Mouse (Mus musculus) embryonic facial prominence, embryonic 12.5 days (tissue): Measurements from ENCODE around the gene Snrpd3. TPM values are rescaled to one million over a fixed set of nuclear protein-coding genes. Genes with fewer than 3 reads are reported as not detected.
"Not testable (repeated sequence)": the region's sequence is repeated elsewhere in the genome, so short reads cannot be mapped to it uniquely, and the experiment has no call there.

Experiments
- ATAC-seq: fragments of 200-750 bp; cut with Nextera tagmentation; 2 replicates; pipeline ENCODE4 v1.8.0; 2017; ENCODE audit not compliant: insufficient number of reproducible peaks, insufficient read depth, low FRiP score, low TSS enrichment
- H3K27ac ChIP-seq: fragments of 300-500 bp; sonication (generic); 2 replicates; pipeline ENCODE4 v1.5.1; 2016; ENCODE audit warnings: mild to moderate bottlenecking
- H3K27me3 ChIP-seq: fragments of 300-500 bp; sonication (generic); 2 replicates; pipeline ENCODE4 v1.6.1; 2016; ENCODE audit warnings: mild to moderate bottlenecking, moderate library complexity
- H3K36me3 ChIP-seq: fragments of 300-500 bp; sonication (generic); 2 replicates; pipeline ENCODE4 v1.6.1; 2016; ENCODE audit warnings: mild to moderate bottlenecking
- H3K4me1 ChIP-seq: fragments of 300-500 bp; sonication (generic); 2 replicates; pipeline ENCODE4 v1.6.1; 2016
- H3K4me2 ChIP-seq: fragments of 300-500 bp; sonication (generic); replicated peaks from 2 replicates; pipeline ENCODE4 v1.6.1; 2016; ENCODE audit warnings: mild to moderate bottlenecking, moderate library complexity
- H3K4me3 ChIP-seq: fragments of 300-500 bp; sonication (generic); 2 replicates; pipeline ENCODE4 v1.5.1; 2016; ENCODE audit warnings: mild to moderate bottlenecking
- H3K9ac ChIP-seq: fragments of 300-500 bp; sonication (generic); 2 replicates; pipeline ENCODE4 v1.6.1; 2016; ENCODE audit warnings: mild to moderate bottlenecking, moderate library complexity
- H3K9me3 ChIP-seq: fragments of 300-500 bp; sonication (generic); 2 replicates; pipeline ENCODE4 v1.6.1; 2016; ENCODE audit warnings: mild to moderate bottlenecking, moderate library complexity
- WGBS: fragments of 180-500 bp; shearing (Covaris S2); methylation state at CpG from one replicate; pipeline ENCODE4 v1.1.7; 2016; 5-methylcytosine and 5-hydroxymethylcytosine counted together
- polyA plus RNA-seq: library from polyadenylated mRNA; unstranded; fragments of >200 nt; fragmentation: Nextera tagmentation; extraction: Ambion mirVana; gene quantifications from 2 replicates; pipeline ENCODE4 v1.2.1, GENCODE M21; 2016

Snrpd3 gene
- polyA plus RNA-seq, 1 experiment from 2014 or later: 167 TPM

DNA sequence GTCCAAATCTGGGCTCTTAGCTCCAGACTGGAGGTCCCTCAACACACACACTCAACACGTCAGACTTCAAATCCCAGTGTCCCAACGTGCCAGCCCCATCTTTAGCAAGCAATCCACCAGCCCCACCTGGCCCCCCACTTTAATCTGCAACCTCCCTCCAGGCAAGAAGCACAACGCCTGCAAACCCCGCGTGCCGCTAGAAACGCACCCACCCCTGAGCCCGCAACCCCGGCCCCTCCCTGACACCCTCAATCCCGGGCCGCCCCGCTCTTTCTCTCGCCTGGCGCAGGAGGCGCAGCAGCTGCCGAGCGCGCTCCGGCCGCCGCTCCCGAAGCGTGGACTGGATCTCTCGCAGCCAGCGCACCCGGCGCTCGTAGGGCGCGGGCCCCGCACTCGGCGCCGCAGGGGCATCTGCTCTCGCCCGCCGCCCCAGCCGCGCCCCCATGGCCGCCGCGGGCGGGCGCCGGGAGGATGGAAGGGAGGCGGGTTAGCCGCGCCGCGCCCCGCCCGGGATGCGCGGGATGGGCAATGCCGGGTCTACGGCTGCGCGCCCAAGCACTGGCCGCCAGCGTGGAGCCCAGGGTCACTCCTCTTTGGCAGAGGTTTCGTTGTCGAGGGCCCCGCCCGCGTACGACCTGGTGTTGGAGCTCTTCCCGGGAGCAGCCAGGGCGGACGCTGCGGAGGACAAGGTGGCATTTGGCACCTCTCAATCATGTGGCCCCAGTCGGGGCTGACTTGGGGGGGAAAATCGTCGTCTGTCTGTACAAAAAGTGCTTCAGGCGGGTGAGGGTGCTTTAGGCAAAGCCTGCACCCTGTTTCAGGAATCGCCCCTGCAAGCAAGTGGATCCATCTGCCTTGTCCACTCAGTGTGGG lies 42.6 kb downstream of the Snrpd3 start, which contains the start of gene Lrrc75b:
TSS of gene Lrrc75b (minus strand) at position 655 of the 873 bp plus-strand sequence.
- Histone ChIP-seq H3K9me3 (no peaks in the 10 kb centered on the region), H3K4me1 (peaks cover 29% of the 10 kb centered on the region), H3K4me3 (peak within 1 kb of the TSS; percentile 58), H3K4me2 (peak within 1 kb of the TSS; percentile 96), H3K36me3 (no peaks in the 10 kb centered on the region), H3K9ac (peak within 1 kb of the TSS; percentile 72), H3K27ac (0 out of 2 replicates have a peak within 1 kb of the TSS, but pooled peaks have one; percentile 1), H3K27me3 (peaks cover 32% of the 10 kb centered on the region)
- WGBS: under 1% methylated on average over 68 of the region's 75 CpGs
- no peak for ATAC-seq

DNA sequence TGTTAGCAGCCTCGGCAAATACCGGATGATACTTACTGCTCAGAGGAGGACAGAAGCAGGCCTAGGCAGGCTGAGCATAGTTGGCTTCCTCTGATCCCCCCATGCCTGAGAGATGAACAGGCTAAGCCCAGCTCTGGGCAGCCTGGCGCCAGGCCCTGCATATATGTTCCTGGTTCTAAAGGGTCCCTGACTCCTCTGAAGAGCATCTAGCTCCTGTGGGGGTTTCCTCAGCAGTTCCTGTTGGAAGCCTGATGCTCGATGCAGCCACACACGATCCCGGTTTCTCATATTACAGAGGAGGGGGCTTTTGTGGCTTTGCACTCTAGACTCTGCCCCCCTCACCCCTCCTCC lies 43.2 kb downstream of the Snrpd3 start:
- H3K9ac ChIP-seq: peak overlapping the region; percentile 72; the same call in 1 of the 2 replicates
- peak; percentile 20; the same call in 1 of the 2 replicates for ATAC-seq
- no peaks in the 10 kb centered on the region for H3K9me3 ChIP-seq
- WGBS: 5% methylated on average over 6 of the region's 6 CpGs
- H3K36me3 ChIP-seq: no peaks in the 10 kb centered on the region
- H3K4me2 ChIP-seq: peak overlapping the region; percentile 96
- H3K4me3 ChIP-seq: peak overlapping the region; percentile 58
- peaks cover 32% of the 10 kb centered on the region for H3K27me3 ChIP-seq
- no peak overlapping the region for H3K27ac ChIP-seq
- peaks cover 28% of the 10 kb centered on the region for H3K4me1 ChIP-seq

DNA sequence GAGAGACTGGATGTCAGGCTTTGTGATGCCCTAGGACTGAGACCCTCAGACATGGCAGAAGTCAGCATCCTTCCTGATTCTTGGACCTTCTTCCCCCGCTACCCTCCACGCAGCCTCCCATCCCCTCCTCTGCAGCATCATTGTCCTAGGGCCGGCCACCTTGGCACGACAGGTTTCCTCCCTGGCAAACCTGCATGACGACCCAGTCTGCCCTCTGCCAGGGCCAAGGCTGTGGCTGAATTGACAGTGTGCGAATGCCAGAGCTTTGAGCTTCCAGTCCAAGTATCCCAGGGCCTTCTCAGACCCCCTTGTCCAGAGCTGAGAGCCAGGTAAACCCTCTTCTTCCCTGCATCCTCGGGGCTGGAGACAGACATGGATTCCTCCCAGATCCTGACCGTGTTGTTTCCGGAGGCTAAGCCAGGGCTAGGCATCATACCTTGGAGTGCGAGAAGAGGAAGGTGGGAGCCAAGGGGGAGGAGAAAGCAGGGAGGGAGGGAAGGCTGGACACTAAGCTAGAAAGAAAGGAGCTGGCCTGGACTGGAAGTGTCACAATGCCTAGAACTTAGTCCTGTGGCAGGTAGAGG lies 43.8 kb downstream of the Snrpd3 start, which contains the start of gene Ggt1:
TSS of gene Ggt1 (plus strand) at position 534 of the 584 bp plus-strand sequence.
- Histone ChIP-seq H3K36me3 (no peaks in the 10 kb centered on the region), H3K27me3 (peaks cover 32% of the 10 kb centered on the region), H3K9me3 (no peaks in the 10 kb centered on the region), H3K27ac (no peak within 1 kb of the TSS), H3K4me3 (peak within 1 kb of the TSS; percentile 58), H3K4me2 (peak within 1 kb of the TSS; percentile 96), H3K9ac (peak within 1 kb of the TSS; percentile 72; the same call in 1 of the 2 replicates), H3K4me1 (peaks cover 22% of the 10 kb centered on the region)
- no peak for ATAC-seq
- 49% methylated on average over 10 of the region's 10 CpGs for WGBS

DNA sequence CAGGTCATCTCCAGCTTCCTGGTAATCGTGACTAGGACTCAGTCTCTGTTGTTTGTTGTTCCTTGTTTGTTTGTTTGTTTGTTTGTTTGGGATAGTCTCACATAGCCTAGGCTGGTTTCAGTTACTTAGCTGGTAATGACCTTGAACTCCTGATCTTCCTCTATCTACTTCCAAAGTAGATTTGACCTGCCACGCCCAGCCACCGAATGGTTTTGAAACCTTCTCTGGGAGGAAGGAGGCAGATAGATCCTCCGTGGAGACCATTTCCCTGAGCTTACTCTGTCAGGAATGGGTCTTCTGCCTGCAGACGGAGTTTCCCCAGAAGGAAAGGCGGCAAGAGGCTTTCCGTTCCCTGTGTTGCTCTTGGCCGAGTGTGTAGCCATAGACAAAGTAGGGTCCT lies 45.2 kb downstream of the Snrpd3 start:
- no peak for ATAC-seq
- Histone ChIP-seq H3K27me3 (peaks cover 32% of the 10 kb centered on the region), H3K4me1 (peaks cover 16% of the 10 kb centered on the region), H3K9me3 (no peaks in the 10 kb centered on the region), H3K4me2 (no peak overlapping the region), H3K9ac (no peak overlapping the region), H3K4me3 (no peak overlapping the region), H3K36me3 (no peaks in the 10 kb centered on the region), H3K27ac (no peak overlapping the region)
- 84% methylated on average over 8 of the region's 8 CpGs for WGBS

DNA sequence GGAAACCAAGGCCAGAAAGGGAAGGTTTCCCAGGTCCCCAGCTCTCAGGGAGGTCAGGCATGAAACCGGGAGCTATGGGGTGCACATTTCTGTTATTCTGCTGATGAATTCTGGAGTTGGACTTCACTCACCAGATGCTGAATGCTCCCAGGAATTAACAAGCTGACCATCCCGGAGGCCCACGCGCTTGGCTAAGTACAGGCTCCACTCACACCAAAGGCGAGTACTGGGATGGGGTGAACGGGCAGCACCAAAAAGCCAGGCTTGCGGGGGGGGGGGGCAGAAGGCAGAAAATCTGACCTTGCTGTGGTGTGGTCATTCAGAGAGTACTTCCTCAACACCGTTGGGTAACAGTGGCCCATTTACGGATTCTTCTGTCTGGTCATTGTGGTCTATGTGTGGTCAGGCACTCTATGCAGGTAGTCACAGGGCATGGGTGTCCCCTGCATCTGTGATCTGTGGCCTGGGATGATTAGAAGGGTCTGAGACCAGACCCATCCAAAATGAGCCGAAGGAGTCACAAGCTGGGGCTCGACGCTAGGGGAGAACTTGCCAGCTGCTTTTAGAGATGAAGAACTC lies 47.4 kb downstream of the Snrpd3 start:
- 81% methylated on average over 12 of the region's 12 CpGs for WGBS
- Histone ChIP-seq H3K4me1 (peaks cover 9% of the 10 kb centered on the region; the same call in 1 of the 2 replicates), H3K27me3 (peaks cover 24% of the 10 kb centered on the region), H3K4me2 (no peak overlapping the region), H3K27ac (no peak overlapping the region), H3K9me3 (no peaks in the 10 kb centered on the region), H3K9ac (no peak overlapping the region), H3K4me3 (no peak overlapping the region), H3K36me3 (no peaks in the 10 kb centered on the region)
- ATAC-seq: no peak

DNA sequence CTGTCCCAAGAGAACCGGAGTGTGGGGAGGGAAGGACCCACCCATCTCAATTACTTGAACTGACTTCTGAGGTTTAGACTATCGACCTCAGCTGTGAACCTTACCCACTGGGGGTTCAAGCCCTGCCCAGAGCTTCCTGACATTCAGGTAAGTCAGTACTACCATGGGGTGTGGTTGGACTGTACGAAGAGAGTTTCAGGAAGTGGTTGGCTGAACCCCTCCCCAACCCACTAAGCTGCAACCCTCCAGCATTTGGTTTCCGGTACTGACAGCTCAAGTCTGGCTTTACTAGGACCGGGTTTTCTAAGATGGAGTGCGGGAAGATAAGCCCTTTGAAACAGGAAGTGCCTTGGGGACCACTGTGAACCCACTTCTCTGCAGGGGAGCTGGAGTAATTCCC lies 48.1 kb downstream of the Snrpd3 start:
- 62% methylated on average over 6 of the region's 6 CpGs for WGBS
- no peak overlapping the region for H3K4me3 ChIP-seq
- H3K27me3 ChIP-seq: peaks cover 18% of the 10 kb centered on the region

DNA sequence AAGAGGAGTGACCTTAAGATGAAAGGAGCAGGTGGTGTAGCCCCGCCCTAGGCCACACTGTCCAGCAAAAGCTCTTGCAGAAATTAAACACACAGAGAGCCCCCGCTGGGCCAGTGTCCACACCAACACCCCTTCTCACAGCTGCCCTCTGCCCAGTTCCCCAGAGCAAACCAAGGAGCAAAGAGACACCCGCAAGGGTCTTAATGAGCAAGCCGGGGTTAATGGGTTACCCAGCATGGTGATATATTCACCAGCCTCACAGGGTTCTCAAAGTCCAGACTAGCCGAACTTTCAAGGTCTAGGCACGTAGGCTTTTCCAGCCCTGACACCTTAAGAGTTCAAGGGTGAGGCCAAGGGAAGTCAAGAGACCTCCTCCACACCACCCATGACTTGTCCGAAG lies 48.6 kb downstream of the Snrpd3 start:
- no peak overlapping the region for H3K9ac ChIP-seq
- WGBS: 80% methylated on average over 7 of the region's 7 CpGs
- no peak; the same call in 1 of the 2 replicates for ATAC-seq
- no peaks in the 10 kb centered on the region for H3K9me3 ChIP-seq
- no peaks in the 10 kb centered on the region for H3K36me3 ChIP-seq
- H3K27me3 ChIP-seq: peaks cover 15% of the 10 kb centered on the region
- H3K4me2 ChIP-seq: no peak overlapping the region
- no peak overlapping the region for H3K27ac ChIP-seq
- H3K4me1 ChIP-seq: no peaks in the 10 kb centered on the region; the same call in 1 of the 2 replicates
- H3K4me3 ChIP-seq: no peak overlapping the region

More for the DNA sequence above, 48.1 kb downstream of the Snrpd3 start:
- Histone ChIP-seq H3K4me1 (peaks cover 4% of the 10 kb centered on the region; the same call in 1 of the 2 replicates), H3K9ac (no peak overlapping the region), H3K4me2 (no peak overlapping the region), H3K9me3 (no peaks in the 10 kb centered on the region), H3K36me3 (no peaks in the 10 kb centered on the region), H3K27ac (no peak overlapping the region)
- no peak for ATAC-seq

DNA sequence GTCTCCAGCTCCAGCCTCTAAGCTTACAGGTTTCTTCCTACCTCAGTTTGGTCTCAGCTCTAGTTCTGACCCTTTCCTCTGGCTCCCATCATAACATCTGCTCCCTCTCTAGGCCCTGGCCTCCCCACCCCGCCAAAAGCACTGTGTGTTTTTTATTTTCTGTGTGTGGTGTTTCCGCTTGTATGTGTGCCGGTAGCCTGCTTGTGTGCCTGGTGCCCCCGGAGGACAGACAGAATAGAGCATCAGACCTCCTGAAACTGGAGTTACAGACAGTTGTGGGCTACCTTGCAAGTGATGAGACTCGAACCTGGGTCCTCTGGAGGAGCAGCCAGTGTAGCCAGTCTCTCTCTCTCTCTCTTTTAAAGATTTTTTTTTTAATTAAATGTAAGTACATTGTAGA lies 49.0 kb downstream of the Snrpd3 start:
- Histone ChIP-seq H3K4me2 (no peak overlapping the region), H3K9ac (no peak overlapping the region), H3K9me3 (no peaks in the 10 kb centered on the region), H3K4me1 (no peaks in the 10 kb centered on the region; the same call in 1 of the 2 replicates), H3K27me3 (peaks cover 11% of the 10 kb centered on the region), H3K4me3 (no peak overlapping the region), H3K27ac (no peak overlapping the region), H3K36me3 (no peaks in the 10 kb centered on the region)
- 83% methylated on average over 5 of the region's 5 CpGs for WGBS
- no peak for ATAC-seq

DNA sequence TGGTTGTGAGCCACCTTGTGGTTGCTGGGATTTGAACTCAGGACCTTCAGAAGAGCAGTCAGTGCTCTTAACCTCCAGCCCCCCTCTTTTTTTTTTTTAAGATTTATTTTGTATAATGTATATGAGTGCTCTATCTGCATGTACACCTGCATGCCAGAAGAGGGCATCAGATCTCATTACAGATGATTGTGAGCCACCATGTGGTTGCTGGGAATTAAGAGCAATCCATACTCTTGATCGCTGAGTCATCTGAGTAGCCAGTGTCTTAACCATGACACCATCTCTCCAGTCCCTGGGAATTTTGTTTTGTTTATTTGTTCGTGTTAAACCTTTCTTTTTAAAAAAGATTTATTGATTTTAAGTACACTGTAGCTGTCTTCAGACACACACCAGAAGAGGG lies 49.4 kb downstream of the Snrpd3 start:
- not testable (repeated sequence) for ATAC-seq, H3K4me1 ChIP-seq, H3K4me2 ChIP-seq, H3K27me3 ChIP-seq, H3K4me3 ChIP-seq, H3K27ac ChIP-seq, H3K9ac ChIP-seq, H3K36me3 ChIP-seq, H3K9me3 ChIP-seq
- WGBS: 80% methylated on average over 2 of the region's 2 CpGs

DNA sequence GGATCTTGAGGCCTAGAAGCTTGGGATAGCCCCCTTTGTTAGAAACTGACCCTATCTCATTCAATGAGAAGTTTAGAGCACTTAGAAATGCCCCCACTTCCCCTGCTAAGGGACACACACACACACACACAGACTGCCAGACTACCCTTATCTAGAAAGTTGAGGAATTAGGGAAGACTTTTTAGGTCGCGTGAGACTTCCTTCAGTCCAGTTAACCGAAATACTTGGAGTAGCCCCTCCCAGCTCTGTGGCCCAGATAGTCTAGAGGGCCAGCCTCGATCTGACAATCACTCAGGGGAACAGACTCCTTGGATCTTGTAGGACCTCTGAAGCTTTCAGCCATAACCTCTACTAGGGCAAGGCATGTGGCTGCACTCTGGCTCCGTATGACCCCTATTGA lies 50.7 kb downstream of the Snrpd3 start:
- Histone ChIP-seq H3K4me2 (no peak overlapping the region), H3K27ac (no peak overlapping the region), H3K4me3 (no peak overlapping the region), H3K36me3 (no peaks in the 10 kb centered on the region), H3K9ac (no peak overlapping the region), H3K4me1 (no peaks in the 10 kb centered on the region; the same call in 1 of the 2 replicates), H3K9me3 (no peaks in the 10 kb centered on the region), H3K27me3 (no peaks in the 10 kb centered on the region)
- WGBS: 31% methylated on average over 5 of the region's 5 CpGs
- ATAC-seq: no peak

DNA sequence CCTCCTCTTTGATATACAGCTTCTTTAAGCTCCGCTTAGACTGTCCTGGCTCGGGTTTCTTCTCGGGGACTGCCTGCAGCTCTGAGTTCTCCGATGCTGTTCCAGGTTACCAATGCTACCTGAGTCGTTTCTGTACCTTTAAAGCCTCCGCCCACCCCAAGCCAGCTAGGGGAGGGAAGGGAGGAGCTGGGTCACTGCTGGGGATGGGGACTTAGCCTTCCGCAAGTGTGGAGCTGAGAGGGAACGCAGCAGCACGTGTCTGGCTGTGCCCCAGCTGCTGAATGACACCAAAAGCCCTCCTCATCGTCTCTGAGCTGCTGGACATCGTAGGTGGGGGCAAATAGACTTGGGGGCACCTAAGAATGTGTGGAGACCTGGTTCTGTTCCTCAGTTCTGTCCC lies 51.1 kb downstream of the Snrpd3 start:
- H3K27ac ChIP-seq: no peak overlapping the region
- 7% methylated on average over 11 of the region's 11 CpGs for WGBS
- H3K4me2 ChIP-seq: no peak overlapping the region
- no peak overlapping the region for H3K9ac ChIP-seq
- H3K4me3 ChIP-seq: no peak overlapping the region
- no peaks in the 10 kb centered on the region for H3K9me3 ChIP-seq
- H3K36me3 ChIP-seq: no peaks in the 10 kb centered on the region
- H3K4me1 ChIP-seq: no peaks in the 10 kb centered on the region; the same call in 1 of the 2 replicates
- H3K27me3 ChIP-seq: no peaks in the 10 kb centered on the region
- no peak for ATAC-seq
